Mouse (Mus musculus): ENCODE data around the gene Zfp981. TPM values are rescaled to one million over a fixed set of nuclear protein-coding genes. Genes with fewer than 3 reads are reported as not detected.

Zfp981 gene
- total RNA-seq, 2 experiments from 2014 or later, result 0.24 to 0.49 TPM

Other genes starting within 250 kb of the Zfp981 start
- 1 to 10 TPM; 5.1 to 5.2 TPM for gene Zfp992, start 53.0 kb upstream of the Zfp981 start, total RNA-seq (2021)
- 1 to 10 TPM; 3.9 to 5.9 TPM for gene Zfp993, start 108.9 kb downstream of the Zfp981 start, total RNA-seq (2021)